ENCODE assay signal across 20 mouse cellular contexts in the genomic region with DNA sequence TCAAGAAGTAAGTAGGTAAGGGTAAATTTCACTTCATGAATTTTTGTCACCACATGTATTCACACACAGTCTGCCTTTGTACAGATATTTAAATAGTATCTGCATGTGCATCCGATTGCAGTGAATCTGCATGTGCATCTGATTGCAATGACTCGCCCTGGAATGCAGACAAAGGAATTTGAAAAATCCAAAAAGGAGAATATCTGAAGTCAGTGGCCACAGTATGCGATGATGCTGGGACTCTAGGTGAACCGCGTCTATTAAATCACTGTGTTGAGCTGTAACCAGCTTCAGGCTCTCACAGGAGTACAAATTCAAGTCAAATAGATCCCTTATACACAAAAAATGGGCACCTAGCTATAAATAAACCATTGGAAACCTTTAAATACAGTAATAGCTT. TPM values are rescaled to one million over a fixed set of nuclear protein-coding genes. Genes with fewer than 3 reads are reported as not detected.
DNase-seq lines count a peak whose midpoint lies in the region; ATAC-seq and TF ChIP-seq lines count a peak whose summit lies in the region.
"Had no signal": no experiment of that assay in that cellular context is flagged by ENCODE, and none has a peak within 500 bp of the region (broad histone marks: within the 10 kb centered on the region; RNA-seq: fewer than 3 reads in every experiment).

No protein-coding gene starts in this region.

- H3K9ac ChIP-seq in heart, adult 2 months (ENCODE audit: low read depth, low read length): no peak overlapping the region
- H3K9ac ChIP-seq in kidney, postnatal 0 days (ENCODE audit: low read depth, low read length): no peak overlapping the region
- no peak overlapping the region for H3K9ac ChIP-seq in limb, embryonic 13.5 days
- H3K9ac ChIP-seq: hindbrain, embryonic 14.5 days had no signal

- TF ChIP-seq EP300 in heart, adult 2 months (IDR thresholded peaks at IDR 0.05; ENCODE audit: insufficient read depth, low read depth, low read length): no peak

- H3K9me3 ChIP-seq in heart, embryonic 10.5 days: no peaks in the 10 kb centered on the region
- no peaks in the 10 kb centered on the region for H3K9me3 ChIP-seq in kidney, postnatal 0 days (replicated peaks; ENCODE audit: low read length)
- H3K9me3 ChIP-seq in limb, embryonic 13.5 days: no peaks in the 10 kb centered on the region

- 44% methylated on average over 5 of the region's 5 CpGs for WGBS in heart, embryonic 10.5 days
- 84% methylated on average over 5 of the region's 5 CpGs for WGBS in heart, adult 2 months
- WGBS in kidney, postnatal 0 days: 58% methylated on average over 5 of the region's 5 CpGs
- WGBS in limb, embryonic 13.5 days: 59% methylated on average over 5 of the region's 5 CpGs

- 0 out of 2 replicates have a peak, but pooled peaks cover 5% of the 10 kb centered on the region for H3K27me3 ChIP-seq in heart, embryonic 10.5 days (ENCODE audit: insufficient read depth, poor library complexity, severe bottlenecking)
- H3K27me3 ChIP-seq in heart, adult 2 months (ENCODE audit: control insufficient read depth, insufficient read depth, low read length): no peaks in the 10 kb centered on the region
- H3K27me3 ChIP-seq in kidney, postnatal 0 days (ENCODE audit: insufficient read depth, low read length): no peaks in the 10 kb centered on the region
- no peaks in the 10 kb centered on the region for H3K27me3 ChIP-seq in limb, embryonic 13.5 days

- H3K4me2 ChIP-seq in kidney, postnatal 0 days (ENCODE audit: low read length): no peak overlapping the region
- no peak overlapping the region for H3K4me2 ChIP-seq in limb, embryonic 13.5 days (replicated peaks)
- H3K4me2 ChIP-seq: hindbrain, embryonic 14.5 days; liver, embryonic 11.5 days had no signal

- H3K4me3 ChIP-seq in heart, embryonic 10.5 days: no peak overlapping the region
- no peak overlapping the region for H3K4me3 ChIP-seq in heart, adult 2 months
- no peak overlapping the region for H3K4me3 ChIP-seq in kidney, postnatal 0 days (replicated peaks; ENCODE audit: low read depth, low read length)
- H3K4me3 ChIP-seq in limb, embryonic 13.5 days: no peak overlapping the region
- H3K4me3 ChIP-seq: megakaryocyte, embryonic 14.5 days had no signal

- no peak for DNase-seq in heart, embryonic 10.5 days (ENCODE audit: low spot score)
- no peak for DNase-seq in heart, adult 2 months
- peak; percentile 49 for DNase-seq in kidney, postnatal 0 days (ENCODE audit: low spot score)
- DNase-seq in kidney, postnatal 10 days: no peak
- DNase-seq in NIH3T3 (ENCODE audit: low read depth): peak; percentile 37
- DNase-seq: adrenal gland, postnatal 10 days; B cell, adult 2 months; cerebellum, adult 11-12 months; cerebellum, postnatal 25 days; gastrocnemius, postnatal 25 days; kidney, adult 18-20 months; lung, adult 2 months; spleen, adult 18-20 months; thymus, adult 18-20 months had no signal

- H3K36me3 ChIP-seq in heart, embryonic 10.5 days: no peaks in the 10 kb centered on the region
- H3K36me3 ChIP-seq in heart, adult 2 months (ENCODE audit: control insufficient read depth, insufficient read depth, low read length): no peaks in the 10 kb centered on the region; the same call in 1 of the 2 replicates
- no peaks in the 10 kb centered on the region for H3K36me3 ChIP-seq in kidney, postnatal 0 days (ENCODE audit: insufficient read depth, low read length)
- H3K36me3 ChIP-seq in limb, embryonic 13.5 days: no peaks in the 10 kb centered on the region

- TF ChIP-seq POLR2A in heart, adult 2 months (IDR thresholded peaks at IDR 0.05; ENCODE audit: insufficient read depth, low read depth, low read length): no peak

- H3K79me2 ChIP-seq in heart, adult 2 months (replicated peaks; ENCODE audit: control insufficient read depth, insufficient read depth, low read length): no peaks in the 10 kb centered on the region

- peak overlapping the region; percentile 87 for H3K27ac ChIP-seq in heart, embryonic 10.5 days
- H3K27ac ChIP-seq in heart, adult 2 months: no peak overlapping the region
- peak overlapping the region; percentile 80; the same call in 1 of the 2 replicates for H3K27ac ChIP-seq in kidney, postnatal 0 days
- H3K27ac ChIP-seq in limb, embryonic 13.5 days: peak overlapping the region; percentile 74
- H3K27ac ChIP-seq: hindbrain, embryonic 14.5 days had no signal

- peaks cover 54% of the 10 kb centered on the region for H3K4me1 ChIP-seq in heart, embryonic 10.5 days
- H3K4me1 ChIP-seq in heart, adult 2 months (ENCODE audit: control insufficient read depth, insufficient read depth, low read length): peaks cover 10% of the 10 kb centered on the region
- H3K4me1 ChIP-seq in kidney, postnatal 0 days (replicated peaks; ENCODE audit: insufficient read depth, low read length): peaks cover 8% of the 10 kb centered on the region; the same call in 1 of the 2 replicates
- H3K4me1 ChIP-seq in limb, embryonic 13.5 days: peaks cover 33% of the 10 kb centered on the region

- TF ChIP-seq CTCF in heart, adult 2 months (IDR thresholded peaks at IDR 0.05): no peak
- no peak for TF ChIP-seq CTCF in kidney, postnatal 0 days (IDR thresholded peaks at IDR 0.05; ENCODE audit: low read depth)

- intact Hi-C loops in heart, adult 2 months (cut with DNase I): no loop called here

- ATAC-seq in kidney, postnatal 0 days (replicated peaks; ENCODE audit: low FRiP score, low read depth): no peak
- no peak for ATAC-seq in limb, embryonic 13.5 days (ENCODE audit: low FRiP score, low read depth)
- no peak for ATAC-seq in erythroblast, adult 5-6 weeks (replicated peaks; ENCODE audit: low FRiP score, poor library complexity, severe bottlenecking)
- ATAC-seq in granulocyte monocyte progenitor cell, adult 5-6 weeks (replicated peaks; ENCODE audit: poor library complexity, severe bottlenecking): no peak

RNA-seq across cellular contexts. Expression of a gene that starts 53.0 kb away (rescaled TPM):
- polyA plus RNA-seq in heart, embryonic 10.5 days (2016; fragmentation: Nextera tagmentation; extraction: Ambion mirVana): 78.7 and 82.7 TPM in 2 replicates
- total RNA-seq in heart, adult 2 months (2021): 10 to 100 TPM; 49.9 to 72.1 TPM
- polyA plus RNA-seq in heart, adult 2 months (2012; rRNA removed): 39.7 and 45.0 TPM in 2 replicates
- polyA plus RNA-seq in kidney, postnatal 0 days (2015; fragmentation: Nextera tagmentation; extraction: Ambion mirVana): 74.8 and 86.4 TPM in 2 replicates
- 102 and 104 TPM in 2 replicates for polyA plus RNA-seq in limb, embryonic 13.5 days (2015; fragmentation: Nextera tagmentation; extraction: Ambion mirVana)
- total RNA-seq in erythroblast, adult 5-6 weeks (2015; ENCODE audit: low replicate concordance): not detected in 2 replicates
- not detected in 2 replicates for total RNA-seq in erythroblast, adult 5-6 weeks (2017; ENCODE audit: low replicate concordance)
- not detected in 2 replicates for total RNA-seq in granulocyte monocyte progenitor cell, adult 5-6 weeks (2014; fragmentation: Nextera tagmentation)
- total RNA-seq in granulocyte monocyte progenitor cell, adult 5-6 weeks (2017): not detected in 2 replicates

RNA-seq across cellular contexts. Expression of a gene that starts 55.7 kb away (rescaled TPM):
- polyA plus RNA-seq in heart, embryonic 10.5 days (2016; fragmentation: Nextera tagmentation; extraction: Ambion mirVana): 55.0 and 56.3 TPM in 2 replicates
- 1 to 10 TPM; 5.4 to 5.9 TPM for total RNA-seq in heart, adult 2 months (2021)
- 4.5 and 15.8 TPM in 2 replicates for polyA plus RNA-seq in heart, adult 2 months (2012; rRNA removed)
- 108 and 119 TPM in 2 replicates for polyA plus RNA-seq in kidney, postnatal 0 days (2015; fragmentation: Nextera tagmentation; extraction: Ambion mirVana)
- 49.7 and 55.7 TPM in 2 replicates for polyA plus RNA-seq in limb, embryonic 13.5 days (2015; fragmentation: Nextera tagmentation; extraction: Ambion mirVana)
- not detected in 2 replicates for total RNA-seq in erythroblast, adult 5-6 weeks (2015; ENCODE audit: low replicate concordance)
- not detected in 2 replicates for total RNA-seq in erythroblast, adult 5-6 weeks (2017; ENCODE audit: low replicate concordance)
- not detected in 2 replicates for total RNA-seq in granulocyte monocyte progenitor cell, adult 5-6 weeks (2014; fragmentation: Nextera tagmentation)
- total RNA-seq in granulocyte monocyte progenitor cell, adult 5-6 weeks (2017): not detected in 2 replicates

Comparison
In these comparisons a context has a peak if more than half of its experiments do, and no peak if none do; other contexts are left out.
1. DNase-seq: peak in kidney, postnatal 0 days (single experiment) and NIH3T3 (single experiment); none in heart, embryonic 10.5 days (single experiment), heart, adult 2 months (0 of 2) and kidney, postnatal 10 days (single experiment).